Mouse (Mus musculus): Measurements from ENCODE around the gene Pde7b. TPM values are rescaled to one million over a fixed set of nuclear protein-coding genes. Genes with fewer than 3 reads are reported as not detected.

The Pde7b gene
- polyA plus RNA-seq, 1 experiment from 2014 or later: 5.2 TPM

- Histone ChIP-seq H3K27me3 (ENCODE audit: control insufficient read depth, insufficient read depth, low read length) (no peaks in the 10 kb centered on the region), H3K4me2 (replicated peaks; ENCODE audit: low read depth, low read length) (no peak overlapping the region), H3K36me3 (ENCODE audit: control insufficient read depth, insufficient read depth, low read length) (no peaks in the 10 kb centered on the region), H3K9me3 (ENCODE audit: control insufficient read depth, low read length) (no peaks in the 10 kb centered on the region), H3K4me1 (ENCODE audit: control insufficient read depth, insufficient read depth, low read length) (no peaks in the 10 kb centered on the region), H3K4me3 (ENCODE audit: low read length) (no peak overlapping the region), H3K9ac (ENCODE audit: low read depth, low read length) (no peak overlapping the region), H3K27ac (ENCODE audit: low read depth, low read length) (no peak overlapping the region)
- no peak for ATAC-seq (ENCODE audit: low FRiP score, low TSS enrichment)
- WGBS: 59% methylated on average over 4 of the region's 4 CpGs
These were observed 56.3 kb downstream of the Pde7b start for GRCm38 (mm10) chr10:20668577-20668976.

GRCm38 (mm10) chr10:20666655-20667054, 58.2 kb downstream of the Pde7b start:
- no peaks in the 10 kb centered on the region for H3K36me3 ChIP-seq (ENCODE audit: control insufficient read depth, insufficient read depth, low read length)
- H3K4me3 ChIP-seq (ENCODE audit: low read length): no peak overlapping the region
- no peaks in the 10 kb centered on the region for H3K4me1 ChIP-seq (ENCODE audit: control insufficient read depth, insufficient read depth, low read length)
- no peaks in the 10 kb centered on the region for H3K9me3 ChIP-seq (ENCODE audit: control insufficient read depth, low read length)
- no peak for ATAC-seq (ENCODE audit: low FRiP score, low TSS enrichment)
- no peak overlapping the region for H3K4me2 ChIP-seq (replicated peaks; ENCODE audit: low read depth, low read length)
- no peaks in the 10 kb centered on the region for H3K27me3 ChIP-seq (ENCODE audit: control insufficient read depth, insufficient read depth, low read length)
- no peak overlapping the region for H3K27ac ChIP-seq (ENCODE audit: low read depth, low read length)
- 63% methylated on average over 2 of the region's 2 CpGs for WGBS
- H3K9ac ChIP-seq (ENCODE audit: low read depth, low read length): no peak overlapping the region

GRCm38 (mm10) chr10:20662951-20663350, 61.9 kb downstream of the Pde7b start:
- H3K9me3 ChIP-seq (ENCODE audit: control insufficient read depth, low read length): no peaks in the 10 kb centered on the region
- no peaks in the 10 kb centered on the region for H3K4me1 ChIP-seq (ENCODE audit: control insufficient read depth, insufficient read depth, low read length)
- WGBS: 57% methylated on average over 7 of the region's 7 CpGs
- peak; percentile 77; the same call in 1 of the 2 replicates for ATAC-seq (ENCODE audit: low FRiP score, low TSS enrichment)
- H3K27ac ChIP-seq (ENCODE audit: low read depth, low read length): no peak overlapping the region
- no peak overlapping the region for H3K9ac ChIP-seq (ENCODE audit: low read depth, low read length)
- no peak overlapping the region for H3K4me2 ChIP-seq (replicated peaks; ENCODE audit: low read depth, low read length)
- no peaks in the 10 kb centered on the region for H3K27me3 ChIP-seq (ENCODE audit: control insufficient read depth, insufficient read depth, low read length)
- H3K4me3 ChIP-seq (ENCODE audit: low read length): no peak overlapping the region
- H3K36me3 ChIP-seq (ENCODE audit: control insufficient read depth, insufficient read depth, low read length): no peaks in the 10 kb centered on the region

GRCm38 (mm10) chr10:20661684-20662083, 63.2 kb downstream of the Pde7b start:
- Histone ChIP-seq H3K4me3 (ENCODE audit: low read length) (no peak overlapping the region), H3K4me1 (ENCODE audit: control insufficient read depth, insufficient read depth, low read length) (no peaks in the 10 kb centered on the region), H3K9ac (ENCODE audit: low read depth, low read length) (no peak overlapping the region), H3K9me3 (ENCODE audit: control insufficient read depth, low read length) (no peaks in the 10 kb centered on the region), H3K27ac (ENCODE audit: low read depth, low read length) (no peak overlapping the region), H3K4me2 (replicated peaks; ENCODE audit: low read depth, low read length) (no peak overlapping the region), H3K36me3 (ENCODE audit: control insufficient read depth, insufficient read depth, low read length) (no peaks in the 10 kb centered on the region), H3K27me3 (ENCODE audit: control insufficient read depth, insufficient read depth, low read length) (no peaks in the 10 kb centered on the region)
- 70% methylated on average over 5 of the region's 5 CpGs for WGBS
- ATAC-seq (ENCODE audit: low FRiP score, low TSS enrichment): no peak

GRCm38 (mm10) chr10:20659718-20660117, 65.2 kb downstream of the Pde7b start:
- H3K4me3 ChIP-seq (ENCODE audit: low read length): no peak overlapping the region
- WGBS: 71% methylated on average over 4 of the region's 4 CpGs
- no peak for ATAC-seq (ENCODE audit: low FRiP score, low TSS enrichment)

GRCm38 (mm10) chr10:20659268-20659667, 65.6 kb downstream of the Pde7b start:
- WGBS: 85% methylated on average over 7 of the region's 7 CpGs

More at GRCm38 (mm10) chr10:20659718-20660117, 65.2 kb downstream of the Pde7b start:
- no peaks in the 10 kb centered on the region for H3K9me3 ChIP-seq (ENCODE audit: control insufficient read depth, low read length)
- no peak overlapping the region for H3K27ac ChIP-seq (ENCODE audit: low read depth, low read length)
- H3K9ac ChIP-seq (ENCODE audit: low read depth, low read length): no peak overlapping the region
- H3K36me3 ChIP-seq (ENCODE audit: control insufficient read depth, insufficient read depth, low read length): no peaks in the 10 kb centered on the region
- no peak overlapping the region for H3K4me2 ChIP-seq (replicated peaks; ENCODE audit: low read depth, low read length)
- H3K27me3 ChIP-seq (ENCODE audit: control insufficient read depth, insufficient read depth, low read length): no peaks in the 10 kb centered on the region
- H3K4me1 ChIP-seq (ENCODE audit: control insufficient read depth, insufficient read depth, low read length): no peaks in the 10 kb centered on the region

GRCm38 (mm10) chr10:20658716-20659115, 66.2 kb downstream of the Pde7b start:
- Histone ChIP-seq H3K9me3 (ENCODE audit: control insufficient read depth, low read length) (no peaks in the 10 kb centered on the region), H3K9ac (ENCODE audit: low read depth, low read length) (no peak overlapping the region), H3K27me3 (ENCODE audit: control insufficient read depth, insufficient read depth, low read length) (no peaks in the 10 kb centered on the region), H3K27ac (ENCODE audit: low read depth, low read length) (no peak overlapping the region), H3K4me2 (replicated peaks; ENCODE audit: low read depth, low read length) (no peak overlapping the region), H3K4me3 (ENCODE audit: low read length) (no peak overlapping the region), H3K4me1 (ENCODE audit: control insufficient read depth, insufficient read depth, low read length) (no peaks in the 10 kb centered on the region), H3K36me3 (ENCODE audit: control insufficient read depth, insufficient read depth, low read length) (no peaks in the 10 kb centered on the region)
- ATAC-seq (ENCODE audit: low FRiP score, low TSS enrichment): no peak
- 89% methylated on average over 7 of the region's 7 CpGs for WGBS

More at GRCm38 (mm10) chr10:20659268-20659667, 65.6 kb downstream of the Pde7b start:
- Histone ChIP-seq H3K27me3 (ENCODE audit: control insufficient read depth, insufficient read depth, low read length) (no peaks in the 10 kb centered on the region), H3K36me3 (ENCODE audit: control insufficient read depth, insufficient read depth, low read length) (no peaks in the 10 kb centered on the region), H3K9ac (ENCODE audit: low read depth, low read length) (no peak overlapping the region), H3K4me3 (ENCODE audit: low read length) (no peak overlapping the region), H3K9me3 (ENCODE audit: control insufficient read depth, low read length) (no peaks in the 10 kb centered on the region), H3K27ac (ENCODE audit: low read depth, low read length) (no peak overlapping the region), H3K4me2 (replicated peaks; ENCODE audit: low read depth, low read length) (no peak overlapping the region), H3K4me1 (ENCODE audit: control insufficient read depth, insufficient read depth, low read length) (no peaks in the 10 kb centered on the region)
- no peak for ATAC-seq (ENCODE audit: low FRiP score, low TSS enrichment)

GRCm38 (mm10) chr10:20657316-20658081, 67.4 kb downstream of the Pde7b start:
- Histone ChIP-seq H3K4me1 (ENCODE audit: control insufficient read depth, insufficient read depth, low read length) (no peaks in the 10 kb centered on the region), H3K9ac (ENCODE audit: low read depth, low read length) (no peak overlapping the region), H3K27ac (ENCODE audit: low read depth, low read length) (no peak overlapping the region), H3K36me3 (ENCODE audit: control insufficient read depth, insufficient read depth, low read length) (no peaks in the 10 kb centered on the region), H3K4me2 (replicated peaks; ENCODE audit: low read depth, low read length) (no peak overlapping the region), H3K9me3 (ENCODE audit: control insufficient read depth, low read length) (no peaks in the 10 kb centered on the region), H3K4me3 (ENCODE audit: low read length) (no peak overlapping the region), H3K27me3 (ENCODE audit: control insufficient read depth, insufficient read depth, low read length) (no peaks in the 10 kb centered on the region)
- no peak for ATAC-seq (ENCODE audit: low FRiP score, low TSS enrichment)
- WGBS: 55% methylated on average over 12 of the region's 12 CpGs

- WGBS: 56% methylated on average over 6 of the region's 6 CpGs
- H3K4me3 ChIP-seq (ENCODE audit: low read length): no peak overlapping the region
- no peaks in the 10 kb centered on the region for H3K36me3 ChIP-seq (ENCODE audit: control insufficient read depth, insufficient read depth, low read length)
- ATAC-seq (ENCODE audit: low FRiP score, low TSS enrichment): no peak
- no peaks in the 10 kb centered on the region for H3K4me1 ChIP-seq (ENCODE audit: control insufficient read depth, insufficient read depth, low read length)
- H3K27me3 ChIP-seq (ENCODE audit: control insufficient read depth, insufficient read depth, low read length): no peaks in the 10 kb centered on the region
- no peak overlapping the region for H3K9ac ChIP-seq (ENCODE audit: low read depth, low read length)
- H3K27ac ChIP-seq (ENCODE audit: low read depth, low read length): no peak overlapping the region
- no peak overlapping the region for H3K4me2 ChIP-seq (replicated peaks; ENCODE audit: low read depth, low read length)
- H3K9me3 ChIP-seq (ENCODE audit: control insufficient read depth, low read length): no peaks in the 10 kb centered on the region
These were observed 70.3 kb downstream of the Pde7b start for GRCm38 (mm10) chr10:20654590-20654989.

All from kidney, embryonic 14.5 days (tissue).